Mouse (Mus musculus) natural killer cell, adult 2 months (primary cell): ENCODE measurements around the gene Gm49342.
"Not testable (repeated sequence)": the region's sequence is repeated elsewhere in the genome, so short reads cannot be mapped to it uniquely, and the experiment has no call there.

Experiments
- DNase-seq, 2 experiments: peaks; one replicate each; pipeline ENCODE4 v3.0.0; 2022; ENCODE audit warnings: low spot score in 2 of 2

The Gm49342 gene

DNA sequence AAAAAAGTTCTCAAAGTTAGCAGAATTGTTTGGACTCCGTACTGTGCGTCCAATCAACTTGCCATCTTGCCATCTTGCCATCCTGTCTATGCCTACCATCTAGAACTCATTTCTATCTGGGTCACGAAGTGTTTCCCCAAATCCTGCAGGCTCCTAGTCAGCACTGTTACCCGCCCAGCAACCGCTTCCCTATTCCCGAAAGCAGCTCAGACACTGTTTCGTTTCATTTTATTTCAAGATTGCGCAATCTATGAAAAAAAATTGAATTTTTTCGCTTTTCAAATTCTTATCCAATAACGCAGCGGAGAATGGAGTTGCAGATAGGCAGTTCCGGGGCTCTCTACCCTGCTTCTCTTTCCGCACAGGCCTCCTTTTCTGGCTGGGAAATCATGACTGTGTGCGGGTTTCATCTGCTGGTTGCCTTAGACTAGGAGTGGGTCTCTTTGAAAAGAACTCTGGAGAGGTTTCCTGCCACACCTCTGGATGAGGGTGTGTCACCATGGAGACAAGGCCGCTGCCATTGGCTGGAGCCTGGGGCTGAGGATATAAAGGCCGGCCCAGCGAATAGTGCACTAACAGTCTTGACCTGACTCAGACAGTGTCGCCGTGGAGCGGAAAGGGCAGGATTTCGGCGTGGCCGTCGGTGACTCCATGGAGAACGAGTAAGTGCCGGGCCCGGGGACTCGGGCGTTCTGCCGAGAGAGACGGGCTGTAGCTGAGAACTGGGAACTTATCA lies at the start of gene Gm49342:
Gm49342 (plus strand) TSS at position 586 of the 736 bp plus-strand sequence.
- peak; percentile 91 for DNase-seq

DNA sequence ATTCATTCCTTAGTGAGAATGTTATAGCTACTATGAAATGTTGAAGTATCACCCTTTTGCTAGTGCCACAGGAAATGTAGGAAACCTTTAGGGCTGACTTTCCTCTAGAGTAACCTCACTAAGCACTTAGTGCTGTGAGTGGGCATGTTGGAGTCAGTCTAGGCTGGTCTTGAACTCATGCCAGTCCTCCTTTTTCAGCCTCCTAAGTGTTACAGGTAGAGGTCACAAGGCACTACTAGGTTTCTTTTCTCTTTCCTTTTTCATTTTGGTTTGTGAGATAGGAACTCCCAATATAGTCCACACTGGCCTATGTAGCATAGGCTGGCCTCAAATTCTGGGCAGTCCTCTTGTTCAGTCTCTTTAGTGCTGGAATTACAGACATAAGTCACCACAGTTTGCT lies 48.9 kb upstream of the Gm49342 start:
- DNase-seq: no peak

- DNase-seq: no peak
Observed at GRCm38 (mm10) chr14:50895985-50896746, 48.2 kb upstream of the Gm49342 start.

- DNase-seq: no peak
Observed at GRCm38 (mm10) chr14:50896747-50897373, 47.5 kb upstream of the Gm49342 start.

- DNase-seq: no peak
Observed at GRCm38 (mm10) chr14:50897374-50897765, 46.9 kb upstream of the Gm49342 start, which contains the start of gene Klhl33. Klhl33 (minus strand) TSS chr14:50897507.

- not testable (repeated sequence) for DNase-seq
Observed at GRCm38 (mm10) chr14:50897992-50898391, 46.3 kb upstream of the Gm49342 start.

DNA sequence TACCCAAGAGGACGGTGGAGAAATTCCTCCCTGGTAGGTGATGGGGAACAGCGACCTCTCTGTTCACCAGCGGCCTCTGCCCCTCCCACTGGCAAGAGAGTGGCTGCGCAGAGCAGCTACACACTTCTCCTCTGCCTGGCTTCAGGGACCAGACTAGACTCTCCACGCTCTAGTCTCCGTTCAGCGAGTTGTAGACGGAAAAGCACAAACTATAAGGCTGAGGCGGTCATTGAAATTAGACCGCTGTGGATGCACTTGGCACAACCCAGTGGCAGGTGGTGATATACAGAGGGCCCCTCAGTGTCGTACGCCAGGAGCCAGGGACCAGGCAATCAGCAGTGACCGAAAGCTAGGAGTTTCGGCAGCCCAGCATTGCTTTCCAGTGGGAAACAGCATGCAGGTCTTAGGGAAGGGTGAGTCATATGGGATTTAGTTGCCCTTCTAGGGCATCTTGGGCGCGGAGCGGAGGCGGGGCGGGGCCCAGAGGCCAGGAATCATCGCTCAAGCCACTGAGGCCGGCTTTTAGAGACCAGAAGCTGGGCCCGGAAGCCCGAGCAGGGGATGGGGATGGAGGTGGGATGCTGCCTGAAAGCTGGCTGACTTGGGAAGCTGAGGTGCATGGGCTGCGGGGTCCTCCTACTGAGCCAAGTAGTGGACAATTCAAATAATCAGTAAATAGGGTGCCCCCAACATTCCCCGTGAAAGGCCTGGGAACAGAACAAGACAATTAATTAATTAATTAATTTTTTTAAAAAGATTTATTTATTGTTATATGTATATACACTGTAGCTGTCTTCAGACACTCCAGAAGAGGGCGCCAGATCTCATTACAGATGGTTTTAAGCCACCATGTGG lies 40.1 kb upstream of the Gm49342 start:
- DNase-seq: no peak

DNA sequence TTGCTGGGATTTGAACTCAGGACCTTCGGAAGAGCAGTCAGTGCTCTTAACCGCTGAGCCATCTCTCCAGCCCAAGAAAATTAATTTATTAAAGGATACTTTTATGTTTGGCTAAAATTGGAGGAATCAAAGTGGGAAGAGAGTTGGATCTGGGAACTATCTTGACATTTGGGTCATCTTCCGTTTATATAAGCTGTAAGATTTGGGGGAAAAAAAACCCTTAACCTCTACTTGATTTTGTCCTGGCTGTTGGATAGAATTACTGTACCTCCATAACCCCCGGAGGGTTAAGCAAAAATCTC lies 39.5 kb upstream of the Gm49342 start:
- DNase-seq: no peak

GRCm38 (mm10) chr14:50905327-50905726 lies 39.0 kb upstream of the Gm49342 start:
- DNase-seq: not testable (repeated sequence)

- no peak for DNase-seq
Observed at GRCm38 (mm10) chr14:50908126-50908525, 36.2 kb upstream of the Gm49342 start.

DNA sequence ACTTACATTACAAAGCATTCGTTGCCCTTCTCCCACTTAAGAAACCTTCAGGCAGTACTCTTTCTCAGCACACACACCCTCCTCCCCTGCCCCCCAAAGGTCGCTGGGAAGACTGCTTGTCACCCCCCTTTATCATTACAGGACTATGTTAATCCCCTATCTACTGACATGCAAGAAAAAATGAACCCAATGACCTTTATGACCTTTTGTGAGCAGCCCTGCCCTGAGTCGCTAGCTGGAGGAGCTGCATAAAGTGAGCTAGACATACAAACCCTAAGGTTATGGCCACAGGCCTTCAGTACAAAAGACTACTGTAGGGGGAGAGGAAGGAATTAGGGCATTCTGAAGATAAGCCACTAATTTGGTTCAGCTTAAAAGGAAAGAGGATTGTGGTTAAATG lies 33.0 kb upstream of the Gm49342 start:
- DNase-seq: no peak

- not testable (repeated sequence) for DNase-seq
Observed at GRCm38 (mm10) chr14:50923437-50923836, 20.9 kb upstream of the Gm49342 start.

DNA sequence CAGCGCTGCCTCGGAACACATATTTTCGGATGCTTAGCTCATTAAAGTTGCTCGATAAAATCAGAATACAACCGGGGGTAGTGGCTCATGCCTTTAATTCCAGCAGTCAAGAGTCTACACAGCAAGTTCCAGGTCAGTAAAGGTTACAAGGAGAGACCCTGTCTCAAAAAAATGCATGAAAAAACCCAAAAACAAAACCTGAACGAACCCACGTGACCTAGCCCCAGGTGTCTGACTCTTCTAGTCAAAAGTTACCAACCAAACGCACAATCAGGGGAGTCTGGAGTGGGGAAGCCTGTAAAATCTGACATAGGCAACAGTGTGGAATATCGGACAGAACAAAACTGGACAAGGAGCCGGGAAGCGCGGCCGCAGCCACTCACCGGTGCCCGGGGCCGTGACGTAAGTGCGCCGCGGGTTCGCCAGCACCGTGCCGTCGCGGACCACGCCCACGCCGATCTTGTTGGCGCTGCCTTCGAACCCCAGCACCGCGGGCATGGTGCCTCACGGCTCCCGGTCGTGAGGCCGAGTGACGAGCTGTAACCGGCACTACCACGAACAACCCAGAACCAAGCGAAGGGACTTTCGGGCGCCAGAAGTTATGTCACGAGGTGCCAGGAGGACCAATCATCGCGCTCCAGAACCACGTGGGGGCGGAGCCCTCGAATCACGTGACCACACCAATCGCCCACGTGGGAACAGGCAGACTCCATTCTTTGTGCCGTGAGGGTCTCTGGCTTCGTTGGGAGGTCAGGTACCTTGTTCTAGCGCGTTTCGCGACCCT lies 19.8 kb upstream of the Gm49342 start, which contains the start of the genes Osgep and Apex1:
Osgep (minus strand) TSS at position 613 of the 784 bp plus-strand sequence.
Apex1 (plus strand) TSS at position 688 of the 784 bp plus-strand sequence.
- DNase-seq: peak; percentile 98 to 99

DNA sequence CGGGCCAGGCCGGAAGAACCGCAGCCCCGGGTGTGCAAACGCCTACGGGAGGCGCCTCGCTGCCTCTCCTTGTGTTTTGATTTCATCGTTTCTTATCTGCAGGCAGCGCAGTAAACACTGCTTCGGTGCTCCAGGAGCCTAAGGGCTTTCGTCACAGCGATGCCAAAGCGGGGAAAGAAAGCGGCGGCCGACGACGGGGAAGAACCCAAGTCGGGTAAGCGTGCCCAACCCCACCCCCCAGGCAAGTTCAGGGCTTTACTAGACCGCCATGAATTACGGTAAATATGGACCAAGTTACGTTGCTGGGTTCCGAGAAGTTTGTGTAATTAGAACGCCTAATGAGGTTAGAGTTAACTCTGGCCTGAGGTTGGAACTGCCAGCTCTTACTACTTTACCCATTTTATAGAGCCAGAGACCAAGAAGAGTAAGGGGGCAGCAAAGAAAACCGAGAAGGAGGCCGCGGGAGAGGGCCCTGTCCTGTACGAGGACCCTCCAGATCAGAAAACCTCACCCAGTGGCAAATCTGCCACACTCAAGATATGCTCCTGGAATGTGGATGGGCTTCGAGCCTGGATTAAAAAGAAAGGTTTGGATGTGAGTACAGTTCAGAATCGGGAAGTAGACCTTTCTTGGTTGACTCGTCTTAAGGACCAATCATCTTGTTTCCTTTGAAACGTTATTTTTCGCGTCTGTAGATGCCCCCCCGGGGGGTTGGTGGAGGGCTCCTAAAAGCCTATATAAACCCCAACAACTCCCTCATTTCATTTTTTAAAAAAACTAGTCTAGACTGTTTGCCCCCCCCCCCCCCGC lies 19.0 kb upstream of the Gm49342 start:
- peak in 1 of 2 experiments; percentile 7 for DNase-seq

- DNase-seq: no peak
Observed at GRCm38 (mm10) chr14:50927366-50927765, 17.0 kb upstream of the Gm49342 start.

- DNase-seq: peak in 1 of 2 experiments; percentile 60
Observed at GRCm38 (mm10) chr14:50929951-50930350, 14.4 kb upstream of the Gm49342 start.

DNA sequence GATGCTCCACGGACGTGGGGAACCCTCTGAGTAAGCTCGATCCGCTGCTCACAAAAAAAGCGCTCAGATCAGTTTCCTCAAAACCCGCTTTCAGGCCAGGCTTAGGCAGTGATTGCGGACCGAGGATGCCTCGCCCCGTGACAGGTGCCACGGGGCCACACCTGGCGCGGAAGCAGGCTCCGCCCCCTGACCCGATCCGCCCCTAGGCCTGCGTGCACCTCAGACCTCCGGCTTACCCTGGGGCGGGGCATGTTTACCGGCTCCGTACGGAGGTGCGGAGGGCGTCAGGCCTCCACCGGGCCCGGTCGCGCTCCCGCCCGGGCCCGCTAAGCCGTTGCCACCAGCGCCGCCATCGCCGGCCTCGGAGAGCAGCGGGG lies 14.0 kb upstream of the Gm49342 start:
- DNase-seq: peak in 1 of 2 experiments; percentile 81

- DNase-seq: peak; percentile 100
Observed at GRCm38 (mm10) chr14:50930754-50931492, 13.4 kb upstream of the Gm49342 start, which contains the start of the genes Pip4p1 and Pnp. Pip4p1 (minus strand) TSS chr14:50930856. Pnp (plus strand) TSS chr14:50931082.

GRCm38 (mm10) chr14:50931493-50932020 lies 12.8 kb upstream of the Gm49342 start:
- DNase-seq: no peak
